Mouse (Mus musculus) embryo, embryonic 9.5 days (tissue): ENCODE measurements at regions not wholly inside any gene's neighbourhood (a gene's known extent, or its start where the extent isn't known, plus 50 kb on each side); places are given as distances from the start of the nearest gene placed in this dataset.

ENCODE experiments used
- DNase-seq: peaks from one replicate; pipeline ENCODE4 v3.0.0-alpha.2; 2017; ENCODE audit errors: extremely low spot score

DNA sequence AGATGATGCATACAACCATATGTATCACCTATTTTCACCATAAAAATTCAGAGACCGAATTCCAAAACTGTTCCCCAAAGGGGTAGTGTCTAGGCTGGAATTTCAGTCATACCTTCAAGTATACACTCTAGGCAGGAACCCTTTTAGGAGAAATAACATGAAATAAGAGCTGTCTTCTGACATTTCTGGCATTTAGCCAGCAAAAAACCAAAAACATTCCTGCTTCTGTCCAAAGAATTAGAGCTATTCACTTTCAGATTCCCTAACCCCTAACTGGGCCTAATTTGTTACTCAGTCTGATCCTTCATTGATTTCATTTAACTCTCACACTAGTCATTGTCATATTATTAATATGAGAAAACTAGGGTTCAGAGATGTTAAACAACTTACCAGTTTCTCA lies 49.8 kb upstream of the Wdr75 start:
- DNase-seq, result no peak
